Mouse (Mus musculus): ENCODE measurements around the gene Pcbp1. TPM values are rescaled to one million over a fixed set of nuclear protein-coding genes. Genes with fewer than 3 reads are reported as not detected.
A peak's percentile ranks its signal among the peaks of the same experiment; 100 is the strongest.

Gene Pcbp1
- total and polyA plus RNA-seq, 3 experiments = 68.9 to 337 (median 73.0) TPM

- H3K36me3 ChIP-seq (replicated peaks in 1 of 2; ENCODE audit: control insufficient read depth in 1 of 2, insufficient read depth in 1 of 2, low read length in 1 of 2) = no peaks in the 10 kb centered on the region
- H3K27ac ChIP-seq (ENCODE audit: insufficient read depth, low read depth) = no peak overlapping the region
- no peak overlapping the region for H3K4me3 ChIP-seq (replicated peaks in 1 of 3; ENCODE audit: low read depth in 2 of 3, low read length in 2 of 3, poor library complexity in 1 of 3)
- H3K9me3 ChIP-seq (replicated peaks; ENCODE audit: low read length) = peaks cover 4% of the 10 kb centered on the region
- dilution Hi-C loops (cut with MboI; ENCODE audit: extremely low pct_ligation_motif_present, extremely low pct_unique_long_range_greater_than_20kb, low sequenced_read_pairs) (no loop called here), in situ Hi-C loops (cut with MboI; ENCODE audit: low pct_ligation_motif_present, low pct_unique_long_range_greater_than_20kb, low sequenced_read_pairs) (no loop called here)
- peaks cover 6 to 30% of the 10 kb centered on the region in 2 experiments; a peak in 3 of 4 replicates for H3K4me1 ChIP-seq (ENCODE audit: control insufficient read depth in 1 of 2, insufficient read depth in 2 of 2)
- H3K27me3 ChIP-seq (replicated peaks) = no peaks in the 10 kb centered on the region
- H3K4me2 ChIP-seq (ENCODE audit: insufficient read depth, low read depth, poor library complexity, severe bottlenecking) = peak overlapping the region; percentile 35; the same call in 1 of the 2 replicates
- TF ChIP-seq TCF12 (IDR thresholded peaks at IDR 0.05; ENCODE audit: low read depth, low read length) = peak; percentile 28; the same call in 1 of the 2 replicates
- peak; percentile 13; the same call in 1 of the 2 replicates for TF ChIP-seq HCFC1 (IDR thresholded peaks at IDR 0.05; ENCODE audit: low read depth, low read length)
- no peak for TF ChIP-seq JUN (IDR thresholded peaks at IDR 0.05; ENCODE audit: insufficient read depth, low read depth, low read length)
- TF ChIP-seq ZNF384 (IDR thresholded peaks at IDR 0.05; ENCODE audit: low read depth, low read length) = no peak
- no peak for TF ChIP-seq MAZ (IDR thresholded peaks at IDR 0.05; ENCODE audit: low read depth, low read length)
- TF ChIP-seq CTCF (conservative IDR thresholded peaks at IDR 0.05 in 1 of 2, IDR thresholded peaks at IDR 0.05 in 1 of 2; ENCODE audit: low read depth in 2 of 2, low read length in 2 of 2) = peak in 1 of 2 experiments; percentile 34; a peak in 2 of 4 replicates
- no peak for TF ChIP-seq TBP (conservative IDR thresholded peaks at IDR 0.05; ENCODE audit: low read depth, low read length)
- 0 out of 2 replicates have a peak, but pooled peaks have one; percentile 12 for TF ChIP-seq ETS1 (conservative IDR thresholded peaks at IDR 0.05; ENCODE audit: low read depth, low read length)
- TF ChIP-seq SMC3 (IDR thresholded peaks at IDR 0.05; ENCODE audit: low read depth, low read length) = no peak
- DNase-seq (ENCODE audit: extremely low read depth) = peak; percentile 31
- H3K79me2 ChIP-seq (replicated peaks; ENCODE audit: control insufficient read depth, extremely low read depth, insufficient read depth, poor library complexity, severe bottlenecking) = no peaks in the 10 kb centered on the region
- no peak overlapping the region for H3K9ac ChIP-seq (ENCODE audit: insufficient read depth, low read depth)
Measured at GRCm38 (mm10) chr6:86497071-86497815, 28.9 kb downstream of the Pcbp1 start.

DNA sequence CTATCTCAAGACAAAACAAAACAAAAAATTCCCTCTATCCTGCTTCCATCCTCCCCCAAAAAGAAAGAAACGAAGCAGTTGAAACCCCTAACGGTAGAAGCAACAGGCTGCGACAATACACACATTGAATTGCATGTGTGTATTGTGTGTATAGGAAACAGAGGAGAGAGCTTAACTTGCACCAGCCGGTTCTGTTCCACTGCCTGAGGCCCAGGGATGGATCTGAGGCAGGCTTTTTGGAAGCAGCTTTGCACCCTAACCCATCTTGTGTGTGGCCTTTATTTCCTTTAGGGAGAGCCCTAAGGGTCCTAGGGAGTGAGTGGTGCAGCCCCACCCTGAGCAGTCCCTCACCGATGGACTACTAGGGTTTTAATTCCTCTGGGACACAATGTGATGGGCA is 29.5 kb downstream of the Pcbp1 start:
- Histone ChIP-seq H3K27me3 (replicated peaks) (no peaks in the 10 kb centered on the region), H3K9ac (ENCODE audit: insufficient read depth, low read depth) (no peak overlapping the region), H3K79me2 (replicated peaks; ENCODE audit: control insufficient read depth, extremely low read depth, insufficient read depth, poor library complexity, severe bottlenecking) (no peaks in the 10 kb centered on the region), H3K4me1 (ENCODE audit: control insufficient read depth in 1 of 2, insufficient read depth in 2 of 2) (peaks cover 6 to 30% of the 10 kb centered on the region in 2 experiments; a peak in 3 of 4 replicates), H3K36me3 (replicated peaks in 1 of 2; ENCODE audit: control insufficient read depth in 1 of 2, insufficient read depth in 1 of 2, low read length in 1 of 2) (no peaks in the 10 kb centered on the region), H3K27ac (ENCODE audit: insufficient read depth, low read depth) (no peak overlapping the region), H3K9me3 (replicated peaks; ENCODE audit: low read length) (peaks cover 4% of the 10 kb centered on the region), H3K4me2 (ENCODE audit: insufficient read depth, low read depth, poor library complexity, severe bottlenecking) (no peak overlapping the region), H3K4me3 (replicated peaks in 1 of 3; ENCODE audit: low read depth in 2 of 3, low read length in 2 of 3, poor library complexity in 1 of 3) (no peak overlapping the region)
- dilution Hi-C loops (cut with MboI; ENCODE audit: extremely low pct_ligation_motif_present, extremely low pct_unique_long_range_greater_than_20kb, low sequenced_read_pairs) = no loop called here
- DNase-seq (ENCODE audit: extremely low read depth) = no peak
- in situ Hi-C loops (cut with MboI; ENCODE audit: low pct_ligation_motif_present, low pct_unique_long_range_greater_than_20kb, low sequenced_read_pairs) = no loop called here
- TF ChIP-seq ELF1 (IDR thresholded peaks at IDR 0.05; ENCODE audit: low read depth, low read length) (no peak), NRF1 (IDR thresholded peaks at IDR 0.05; ENCODE audit: low read depth, low read length) (no peak), E2F4 (IDR thresholded peaks at IDR 0.05; ENCODE audit: insufficient replicate concordance, low read depth, low read length) (no peak), MXI1 (IDR thresholded peaks at IDR 0.05; ENCODE audit: low read depth, low read length) (no peak), JUN (IDR thresholded peaks at IDR 0.05; ENCODE audit: insufficient read depth, low read depth, low read length) (no peak), POLR2AphosphoS2 (IDR thresholded peaks at IDR 0.05; ENCODE audit: low read depth, low read length) (no peak), CHD1 (IDR thresholded peaks at IDR 0.05; ENCODE audit: low read depth, low read length) (no peak), EP300 (IDR thresholded peaks at IDR 0.05; ENCODE audit: low read length) (no peak), RAD21 (IDR thresholded peaks at IDR 0.05; ENCODE audit: low read depth, low read length) (no peak), ZKSCAN1 (IDR thresholded peaks at IDR 0.05; ENCODE audit: borderline replicate concordance, low read depth, low read length) (no peak), MYC (IDR thresholded peaks at IDR 0.05; ENCODE audit: low read depth, low read length) (no peak), ETS1 (conservative IDR thresholded peaks at IDR 0.05; ENCODE audit: low read depth, low read length) (no peak), RCOR1 (conservative IDR thresholded peaks at IDR 0.05; ENCODE audit: low read depth, low read length) (no peak)
